Mouse (Mus musculus) adrenal gland, adult (tissue): ENCODE data around the gene Slc6a16.

Source experiments
- DNase-seq, 2 experiments: peaks; one replicate each; pipeline ENCODE4 v3.0.0; 2022 to 2023; ENCODE audit warnings: low spot score in 1 of 2; ENCODE audit not compliant: inconsistent age in 2 of 2

The Slc6a16 gene

DNA sequence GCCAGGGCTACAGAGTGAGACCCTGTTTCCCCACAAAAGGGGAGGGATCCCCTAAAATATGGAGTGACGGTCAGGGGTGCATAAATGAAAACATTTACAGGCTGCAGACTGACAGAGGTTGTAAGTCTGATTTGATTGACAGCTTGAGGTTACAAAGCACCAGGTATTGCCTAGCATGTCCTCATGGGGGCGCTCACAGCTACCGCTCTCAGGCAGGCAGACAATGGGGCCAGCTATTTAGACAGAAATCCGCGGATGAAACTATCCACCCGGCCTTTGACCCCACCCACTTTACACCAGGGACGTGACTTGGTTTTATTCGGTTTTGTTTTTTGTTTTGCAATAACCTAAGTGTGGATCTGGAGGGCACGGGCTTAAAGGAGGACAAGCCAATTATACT is 68.6 kb downstream of the Slc6a16 start:
- peak; percentile 42 to 76 for DNase-seq

DNA sequence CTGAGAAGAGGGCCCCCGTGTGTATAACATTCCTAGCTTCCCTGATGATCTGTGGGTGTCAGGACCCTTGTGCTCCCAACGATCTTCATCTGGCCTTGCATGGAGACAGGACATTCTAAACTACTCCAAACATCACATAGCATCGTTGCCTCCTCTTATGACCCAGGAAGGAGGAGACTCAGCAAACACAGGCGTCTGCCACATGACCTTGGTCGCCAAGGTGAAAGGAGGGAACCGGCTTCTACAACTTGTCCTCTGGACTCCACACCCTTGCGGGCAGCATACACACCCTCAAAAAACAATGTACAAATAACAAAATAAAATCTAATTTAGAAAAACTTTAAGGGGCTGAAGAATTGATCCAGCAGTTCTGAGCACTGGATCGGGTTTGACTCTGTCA is 71.1 kb downstream of the Slc6a16 start:
- DNase-seq, result peak in 1 of 2 experiments; percentile 57

DNA sequence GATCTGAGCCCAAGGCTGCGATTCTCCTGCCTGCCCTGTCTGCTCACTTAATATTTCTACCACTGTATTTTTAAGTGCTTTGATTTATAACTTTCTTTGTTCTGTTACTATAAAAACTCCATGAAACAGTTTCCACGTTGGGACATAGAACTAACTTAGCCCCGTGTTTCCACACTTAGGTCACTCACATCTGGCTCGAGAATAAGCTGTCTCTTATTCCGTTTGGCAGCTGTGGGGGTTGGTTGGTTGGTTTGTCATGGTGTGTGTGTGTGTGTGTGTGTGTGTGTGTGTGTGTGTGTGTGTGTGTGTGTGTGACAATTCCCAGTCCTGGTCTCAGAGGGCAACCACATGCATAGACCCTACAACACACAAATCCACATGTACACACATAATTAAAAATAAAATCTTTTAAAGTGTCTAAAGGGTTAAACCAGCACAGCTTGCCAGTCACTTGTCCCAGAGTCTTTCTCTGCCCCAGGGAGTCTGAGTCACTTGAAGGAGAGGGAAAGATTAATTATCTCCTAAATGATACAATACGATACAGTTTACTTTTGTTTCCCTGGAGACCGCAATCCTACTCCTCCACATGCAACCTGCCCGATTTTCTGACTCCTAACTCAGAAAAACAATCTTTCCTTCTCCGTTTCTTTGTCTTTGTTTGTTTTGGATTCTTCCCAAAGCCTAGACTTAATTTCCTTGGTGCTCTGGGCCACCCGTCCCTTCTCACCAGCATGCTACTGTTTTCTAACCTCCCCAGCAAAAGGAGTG is 72.0 kb downstream of the Slc6a16 start:
- no peak for DNase-seq

DNA sequence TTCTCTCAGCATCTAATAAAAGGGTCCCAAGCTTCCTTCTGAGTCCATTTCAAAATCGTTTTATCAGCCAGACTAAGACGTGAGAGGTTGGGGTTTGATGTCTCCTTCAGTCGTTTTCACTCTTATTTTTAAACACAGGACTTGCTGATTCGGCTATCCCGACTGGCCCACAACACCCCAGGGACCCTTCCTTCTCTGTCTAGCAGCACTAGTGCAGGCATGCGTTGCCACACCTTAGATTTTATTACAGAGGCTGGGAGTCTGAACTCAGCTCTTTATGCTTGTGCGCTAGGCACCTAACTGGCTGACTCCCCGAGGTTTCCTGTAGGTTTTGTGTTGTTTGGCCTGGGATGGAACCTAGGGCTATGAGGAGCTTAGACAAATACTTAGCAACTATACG is 72.6 kb downstream of the Slc6a16 start:
- no peak for DNase-seq

DNA sequence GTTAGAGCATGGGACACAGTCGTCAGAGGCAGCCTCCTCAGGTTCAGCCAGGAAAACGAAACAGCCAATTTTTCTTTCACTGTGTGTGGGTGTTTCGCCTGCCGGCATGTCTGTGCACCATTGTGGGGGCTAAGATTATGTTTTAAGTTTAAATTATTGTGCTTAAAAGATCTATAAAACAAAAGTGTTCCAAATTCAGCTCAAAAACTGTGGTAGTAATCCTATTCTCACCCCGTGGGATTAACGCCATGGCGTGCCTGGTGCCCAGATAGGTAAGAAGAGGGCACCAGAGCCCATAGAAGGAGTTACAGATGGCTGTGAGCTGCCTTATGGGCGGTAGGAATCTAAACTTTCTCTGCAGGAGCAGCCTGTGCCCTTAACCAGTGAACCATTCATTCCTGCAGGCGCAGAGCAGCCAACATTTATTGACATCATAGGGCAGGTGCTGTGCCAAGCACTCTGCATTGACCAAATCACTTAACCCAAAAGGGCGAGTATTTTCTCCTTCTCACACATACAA is 74.4 kb downstream of the Slc6a16 start:
- no peak for DNase-seq

DNA sequence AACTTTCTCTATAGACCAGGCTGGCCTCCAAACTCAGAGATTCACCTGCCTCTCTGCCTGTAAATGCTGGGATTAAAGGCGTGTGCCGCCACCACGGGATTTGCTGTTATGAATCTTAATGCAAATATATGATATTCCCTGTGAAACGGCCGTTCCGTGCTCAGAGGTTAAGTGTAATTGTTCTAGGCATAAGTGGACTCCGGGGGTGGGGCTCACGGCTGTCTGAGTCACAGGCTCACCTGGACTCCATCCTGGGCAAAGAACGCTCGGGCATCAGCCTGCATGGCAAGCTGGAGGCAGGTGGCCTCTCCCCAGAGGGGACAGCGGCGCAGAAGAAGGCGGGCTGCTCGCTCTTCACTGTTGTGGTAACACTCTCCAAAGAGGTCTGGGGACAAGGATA is 75.7 kb downstream of the Slc6a16 start:
- DNase-seq, result no peak

DNA sequence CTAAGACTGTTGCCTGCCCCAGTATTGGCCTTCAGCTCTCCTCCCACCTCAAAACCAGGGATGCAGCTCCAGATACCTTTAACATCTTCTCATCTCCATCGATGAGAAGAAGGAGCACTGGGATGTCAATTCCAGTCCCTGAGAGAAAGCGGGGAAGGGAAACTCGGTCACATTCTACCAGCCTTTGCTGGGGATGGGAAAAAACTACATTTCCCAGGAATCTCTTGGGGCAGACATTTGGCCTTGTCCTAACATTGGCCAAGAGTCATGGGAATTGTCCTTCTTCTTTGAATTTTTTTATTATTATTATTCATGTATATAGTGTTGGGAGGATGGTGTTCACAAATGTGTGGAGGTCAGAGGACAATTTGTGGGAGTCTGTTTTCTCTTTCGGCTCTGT is 81.4 kb downstream of the Slc6a16 start:
- no peak for DNase-seq
